Mouse (Mus musculus) small intestine, adult 2 months (tissue): ENCODE results near the gene Gabrd. TPM values are rescaled to one million over a fixed set of nuclear protein-coding genes. Genes with fewer than 3 reads are reported as not detected.
A peak's percentile ranks its signal among the peaks of the same experiment; 100 is the strongest.

ENCODE experiments used
- H3K27ac ChIP-seq: fragments of 200-500 bp; 2 replicates; pipeline ENCODE4 v1.5.1; 2012; ENCODE audit warnings: low read depth, low read length, control low read depth, inconsistent platforms; ENCODE audit not compliant: insufficient read depth
- H3K27me3 ChIP-seq: fragments of 200-500 bp; 2 replicates; pipeline ENCODE4 v1.6.1; 2012; ENCODE audit warnings: mild to moderate bottlenecking, moderate library complexity, low read length, inconsistent platforms; ENCODE audit not compliant: control insufficient read depth, insufficient read depth
- H3K36me3 ChIP-seq: fragments of 200-500 bp; 2 replicates; pipeline ENCODE4 v1.6.1; 2012; ENCODE audit warnings: mild to moderate bottlenecking, low read length, control low read depth, inconsistent platforms; ENCODE audit not compliant: control insufficient read depth, insufficient read depth
- H3K4me1 ChIP-seq: fragments of 200-500 bp; 2 replicates; pipeline ENCODE4 v1.6.1; 2012; ENCODE audit warnings: low read length, inconsistent platforms, mixed read lengths; ENCODE audit not compliant: control insufficient read depth, insufficient read depth, insufficient read length
- H3K4me3 ChIP-seq: fragments of 200-500 bp; 2 replicates; pipeline ENCODE4 v1.5.1; 2012; ENCODE audit warnings: low read depth, mild to moderate bottlenecking, control low read depth, inconsistent platforms, low read length, moderate library complexity
- CTCF ChIP-seq: fragments of 200-500 bp; IDR thresholded peaks from 2 replicates; pipeline ENCODE4 v1.5.1; 2012; ENCODE audit warnings: low read depth, mild to moderate bottlenecking, control low read depth, inconsistent platforms, low read length, moderate library complexity, mixed read lengths; ENCODE audit not compliant: insufficient replicate concordance, insufficient read length; ENCODE audit errors: extremely low read depth
- POLR2A ChIP-seq: fragments of 200-500 bp; IDR thresholded peaks from 2 replicates; pipeline ENCODE4 v1.6.1; 2012; ENCODE audit warnings: low read depth, mild to moderate bottlenecking, control low read depth, inconsistent platforms, low read length, moderate library complexity
- WGBS: fragments of 180-500 bp; shearing (Covaris S2); methylation state at CpG from one replicate; pipeline ENCODE4 v1.1.7; 2018; 5-methylcytosine and 5-hydroxymethylcytosine counted together
- polyA plus RNA-seq: library from polyadenylated mRNA; depleted of rRNA; stranded (reverse); fragments of >200 nt; gene quantifications from 2 replicates; pipeline ENCODE4 v1.2.3, GENCODE M21; 2012

Gene Gabrd
- polyA plus RNA-seq, 1 experiment = 1.3 TPM

DNA sequence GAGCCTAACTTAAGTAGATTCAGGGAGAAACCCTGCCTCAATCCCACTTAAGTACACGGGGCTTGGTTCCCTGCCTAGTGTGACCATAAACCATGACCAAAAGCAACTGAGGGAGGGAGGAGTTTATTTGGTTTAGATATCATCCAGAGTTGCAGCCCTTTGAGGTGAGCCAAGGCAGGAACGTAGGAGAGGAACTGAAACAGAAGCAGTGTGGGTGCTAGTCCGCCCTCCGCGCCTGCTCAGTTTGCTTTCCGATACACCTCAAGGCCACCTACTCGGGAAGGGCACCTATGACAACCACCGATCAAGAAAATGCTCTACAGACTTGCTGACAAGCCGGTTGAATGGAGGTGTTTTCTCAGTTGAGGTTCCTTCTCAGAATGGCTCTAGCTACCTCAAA lies 30.2 kb downstream of the Gabrd start:
- H3K27me3 ChIP-seq = no peaks in the 10 kb centered on the region
- no peaks in the 10 kb centered on the region for H3K36me3 ChIP-seq
- TF ChIP-seq CTCF (no peak), POLR2A (no peak)
- H3K4me3 ChIP-seq = no peak overlapping the region
- H3K4me1 ChIP-seq = peaks cover 36% of the 10 kb centered on the region
- 30% methylated on average over 9 of the region's 9 CpGs for WGBS
- peak overlapping the region; percentile 62 for H3K27ac ChIP-seq

DNA sequence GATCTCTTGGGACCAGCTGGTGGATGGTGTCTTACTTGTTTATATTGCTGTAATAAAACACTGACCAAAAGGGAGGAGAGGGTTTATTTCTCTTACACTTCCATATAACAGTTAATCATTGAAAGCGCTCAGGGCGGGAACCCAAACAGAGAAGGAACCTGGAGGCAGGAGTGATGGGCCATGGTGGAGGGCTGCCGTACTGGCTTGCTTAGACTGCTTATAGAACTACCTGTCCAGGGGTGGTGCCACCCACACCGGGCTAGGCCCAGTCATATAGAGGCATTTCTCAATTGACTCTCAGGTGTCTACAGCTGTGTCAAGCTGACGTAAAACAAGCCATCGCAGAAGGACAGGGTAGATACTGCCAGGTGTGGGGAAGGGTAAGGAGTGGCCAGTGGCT lies 31.1 kb downstream of the Gabrd start:
- Histone ChIP-seq H3K4me3 (no peak overlapping the region), H3K27me3 (no peaks in the 10 kb centered on the region), H3K36me3 (no peaks in the 10 kb centered on the region), H3K4me1 (peaks cover 30% of the 10 kb centered on the region), H3K27ac (peak overlapping the region; percentile 62)
- TF ChIP-seq POLR2A = no peak
- 29% methylated on average over 6 of the region's 6 CpGs for WGBS

DNA sequence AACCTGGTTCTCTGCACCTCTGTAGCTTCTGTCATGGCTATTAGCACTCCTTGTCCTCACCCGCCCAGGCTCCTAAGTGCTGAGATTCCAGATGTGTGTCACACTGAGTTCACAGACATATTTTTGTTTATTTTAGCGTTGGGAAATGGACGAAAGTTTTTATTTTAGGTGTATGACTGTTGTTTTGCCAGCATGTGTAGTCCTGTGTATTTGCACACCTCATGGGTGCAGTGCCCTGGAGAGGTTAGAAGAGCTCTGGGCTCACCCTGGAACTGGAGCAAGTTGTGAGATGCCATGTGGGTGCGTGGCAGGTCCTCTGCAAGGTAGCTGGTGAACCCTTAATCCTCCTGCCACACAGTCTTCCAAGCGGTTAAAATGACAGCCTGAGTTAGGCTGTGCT lies 35.5 kb downstream of the Gabrd start:
- Histone ChIP-seq H3K4me3 (0 out of 2 replicates have a peak overlapping the region, but pooled peaks have one; percentile 10), H3K27ac (no peak overlapping the region), H3K4me1 (peaks cover 22% of the 10 kb centered on the region), H3K27me3 (no peaks in the 10 kb centered on the region), H3K36me3 (no peaks in the 10 kb centered on the region)
- no peak for TF ChIP-seq POLR2A
- TF ChIP-seq CTCF = no peak
- 29% methylated on average over 5 of the region's 5 CpGs for WGBS

DNA sequence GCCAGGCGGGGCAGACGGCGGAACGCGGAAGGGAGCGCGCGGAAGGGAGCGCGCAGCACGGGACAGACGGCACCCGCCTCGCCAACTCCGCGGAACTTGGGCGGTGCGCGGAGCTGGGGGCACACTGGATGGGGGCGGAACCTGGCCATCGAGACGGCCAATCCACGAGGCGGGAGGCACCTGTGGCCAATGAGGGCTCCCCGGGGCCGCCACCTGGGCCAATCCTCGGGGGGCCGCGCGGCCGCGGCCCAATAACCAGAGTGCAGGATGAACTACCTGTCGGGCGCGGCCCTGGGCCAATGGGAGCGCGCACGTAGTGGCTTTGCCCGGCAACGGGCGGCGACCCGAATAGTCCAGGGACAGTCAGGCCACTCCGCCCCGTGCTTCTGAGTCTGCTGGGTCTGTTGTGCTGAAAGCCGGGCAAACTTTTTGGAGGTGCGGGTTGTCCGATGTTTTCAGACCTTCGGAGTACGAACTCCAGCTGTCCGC lies 36.6 kb downstream of the Gabrd start, which contains the start of gene Prkcz:
Prkcz (minus strand) TSS at position 59 of the 489 bp plus-strand sequence.
- Histone ChIP-seq H3K27me3 (no peaks in the 10 kb centered on the region), H3K27ac (peak within 1 kb of the TSS; percentile 99), H3K4me1 (peaks cover 15% of the 10 kb centered on the region), H3K4me3 (peak within 1 kb of the TSS; percentile 70), H3K36me3 (no peaks in the 10 kb centered on the region)
- under 1% methylated on average over 51 of the region's 51 CpGs for WGBS
- no peak for TF ChIP-seq CTCF
- peak; percentile 37; the same call in 1 of the 2 replicates for TF ChIP-seq POLR2A

DNA sequence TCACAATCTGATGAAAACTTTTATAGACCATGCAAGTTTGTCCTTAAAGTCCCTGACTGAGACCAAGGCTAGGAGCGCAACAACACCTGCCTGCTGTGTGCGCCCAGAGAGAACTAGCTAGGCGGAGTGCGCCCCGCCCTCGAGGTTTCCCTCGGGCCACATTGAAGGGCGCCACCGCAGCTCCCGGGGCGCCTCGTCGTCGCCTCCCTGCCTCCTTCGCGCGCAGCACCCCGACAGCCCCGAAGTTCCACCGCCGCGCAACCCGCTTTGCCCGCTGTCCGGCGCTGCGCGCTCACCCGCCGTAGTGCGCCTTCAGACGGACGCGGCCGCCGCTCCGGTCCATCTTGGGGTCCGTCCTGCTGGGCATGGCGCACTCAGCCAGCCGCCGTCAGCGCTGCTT lies 37.1 kb downstream of the Gabrd start:
- H3K4me3 ChIP-seq = peak overlapping the region; percentile 70
- WGBS = 1% methylated on average over 42 of the region's 42 CpGs
- peaks cover 11% of the 10 kb centered on the region for H3K4me1 ChIP-seq
- H3K27ac ChIP-seq = peak overlapping the region; percentile 99
- 0 out of 2 replicates have a peak, but pooled peaks cover 2% of the 10 kb centered on the region for H3K36me3 ChIP-seq
- H3K27me3 ChIP-seq = no peaks in the 10 kb centered on the region
- TF ChIP-seq CTCF (no peak), POLR2A (no peak)

DNA sequence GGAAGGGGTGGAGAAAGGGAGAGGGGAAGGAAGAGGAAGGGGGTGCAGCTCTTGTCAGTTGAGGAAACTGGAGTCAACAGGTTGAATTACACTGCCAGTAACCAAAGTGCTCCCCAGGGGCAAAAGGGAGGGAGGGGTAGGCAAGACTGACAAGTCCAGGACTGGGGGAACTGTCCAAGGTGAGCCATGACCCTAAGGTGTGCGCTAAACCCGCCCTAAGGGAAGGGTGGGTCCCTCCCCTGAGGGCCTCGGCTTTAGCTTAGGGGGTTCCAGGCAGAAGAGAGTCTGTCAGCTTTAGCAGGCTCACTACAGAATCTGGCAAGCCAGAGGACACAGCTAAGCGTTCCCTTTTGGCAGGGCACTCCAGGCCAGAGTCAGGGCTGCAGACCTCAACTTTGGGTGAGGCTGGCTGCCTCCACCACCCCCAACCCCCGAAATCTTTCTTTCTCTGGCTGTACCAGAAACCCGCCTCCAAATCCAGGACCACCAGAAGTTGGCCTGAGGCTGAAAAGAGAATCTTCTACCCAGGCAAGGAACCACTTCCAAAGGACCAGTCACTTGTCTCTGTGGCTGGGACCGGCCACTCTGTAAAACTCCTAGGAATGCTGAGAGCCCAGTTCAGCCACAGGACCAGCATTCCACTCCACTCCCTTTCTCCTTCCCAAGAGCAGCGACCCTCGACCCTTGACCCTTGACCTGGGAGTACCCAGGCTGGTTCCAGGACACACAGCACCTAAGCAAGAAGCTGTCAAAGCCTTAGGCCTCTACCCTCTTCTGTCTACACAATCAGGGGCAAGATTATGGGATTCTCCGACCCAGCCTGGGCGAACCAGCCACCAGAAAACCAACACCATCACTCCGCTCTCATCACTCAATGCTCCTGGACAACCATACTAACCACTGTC lies 38.1 kb downstream of the Gabrd start:
- H3K36me3 ChIP-seq = 0 out of 2 replicates have a peak, but pooled peaks cover 2% of the 10 kb centered on the region
- H3K4me1 ChIP-seq = peaks cover 11% of the 10 kb centered on the region
- peak overlapping the region; percentile 62 for H3K4me3 ChIP-seq
- 39% methylated on average over 12 of the region's 12 CpGs for WGBS
- TF ChIP-seq CTCF = no peak
- no peak for TF ChIP-seq POLR2A
- H3K27me3 ChIP-seq = no peaks in the 10 kb centered on the region
- peak overlapping the region; percentile 73; the same call in 1 of the 2 replicates for H3K27ac ChIP-seq

DNA sequence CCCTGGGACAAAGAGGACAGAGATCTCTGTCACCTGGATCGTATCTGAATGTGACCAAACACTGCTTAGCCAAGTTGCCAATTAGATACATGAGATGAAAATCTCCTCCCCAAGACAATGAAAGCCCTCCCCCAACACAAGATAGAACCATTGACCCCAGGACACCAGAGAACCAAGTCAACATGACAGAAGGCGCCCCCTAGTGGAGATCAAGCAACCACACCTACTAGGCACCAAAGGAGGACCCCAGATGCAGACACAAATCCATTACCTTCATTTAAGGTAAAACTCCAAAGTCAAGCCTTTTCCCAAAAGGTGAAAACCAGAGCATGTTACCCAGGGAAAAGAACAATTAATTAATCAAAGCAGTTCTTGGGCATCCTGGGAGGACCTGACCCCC lies 40.3 kb downstream of the Gabrd start:
- Histone ChIP-seq H3K4me1 (peaks cover 11% of the 10 kb centered on the region), H3K36me3 (peaks cover 14% of the 10 kb centered on the region), H3K27me3 (no peaks in the 10 kb centered on the region), H3K27ac (no peak overlapping the region), H3K4me3 (no peak overlapping the region)
- 52% methylated on average over 2 of the region's 2 CpGs for WGBS
- peak; percentile 52; the same call in 1 of the 2 replicates for TF ChIP-seq CTCF
- no peak for TF ChIP-seq POLR2A
